Mouse (Mus musculus) liver, embryonic 11.5 days (tissue): ENCODE data around the gene Cul1. TPM values are rescaled to one million over a fixed set of nuclear protein-coding genes. Genes with fewer than 3 reads are reported as not detected.

Experiments
- ATAC-seq: fragments of 200-750 bp; cut with Nextera tagmentation; replicated peaks from 2 replicates; pipeline ENCODE4 v1.8.0; 2017; ENCODE audit warnings: moderate number of reproducible peaks, mild to moderate bottlenecking, moderate TSS enrichment, moderate library complexity; ENCODE audit not compliant: low FRiP score
- DNase-seq: peaks from one replicate; pipeline ENCODE4 v3.0.0-alpha.2; 2017; ENCODE audit warnings: low spot score
- H3K27ac ChIP-seq: fragments of 300-500 bp; sonication (generic); 2 replicates; pipeline ENCODE4 v1.5.1; 2014; ENCODE audit warnings: mild to moderate bottlenecking, low read depth, low read length, control low read depth
- H3K27me3 ChIP-seq: fragments of 300-500 bp; sonication (generic); replicated peaks from 2 replicates; pipeline ENCODE4 v1.6.1; 2014; ENCODE audit warnings: low read length, mixed read lengths; ENCODE audit not compliant: control insufficient read depth, insufficient read depth
- H3K36me3 ChIP-seq: fragments of 300-500 bp; sonication (generic); 2 replicates; pipeline ENCODE4 v1.6.1; 2014; ENCODE audit warnings: mild to moderate bottlenecking, low read length, moderate library complexity, mixed read lengths; ENCODE audit not compliant: control insufficient read depth, insufficient read depth
- H3K4me1 ChIP-seq: fragments of 300-500 bp; sonication (generic); replicated peaks from 2 replicates; pipeline ENCODE4 v1.6.1; 2014; ENCODE audit warnings: low read length, mixed read lengths; ENCODE audit not compliant: control insufficient read depth, insufficient read depth
- H3K4me2 ChIP-seq: fragments of 300-500 bp; sonication (generic); 2 replicates; pipeline ENCODE4 v1.6.1; 2014; ENCODE audit warnings: mild to moderate bottlenecking, control low read depth, moderate library complexity
- H3K4me3 ChIP-seq: fragments of 300-500 bp; sonication (generic); 2 replicates; pipeline ENCODE4 v1.5.1; 2014; ENCODE audit warnings: low read depth, low read length, control low read depth
- H3K9ac ChIP-seq: fragments of 300-500 bp; sonication (generic); 2 replicates; pipeline ENCODE4 v1.6.1; 2014; ENCODE audit warnings: low read depth, low read length, control low read depth
- H3K9me3 ChIP-seq: fragments of 300-500 bp; sonication (generic); 2 replicates; pipeline ENCODE4 v1.6.1; 2016; ENCODE audit warnings: low read length, inconsistent platforms, mixed read lengths; ENCODE audit not compliant: control insufficient read depth
- WGBS: fragments of 180-500 bp; shearing (Covaris S2); extraction: QIAGEN DNeasy Blood & Tissue Kit; methylation state at CpG from one replicate; pipeline ENCODE4 v1.1.7; 2014; 5-methylcytosine and 5-hydroxymethylcytosine counted together
- polyA plus RNA-seq: library from polyadenylated mRNA; unstranded; fragments of >200 nt; fragmentation: Nextera tagmentation; extraction: Ambion mirVana; gene quantifications from 2 replicates; pipeline ENCODE4 v1.2.1, GENCODE M21; 2014

The Cul1 gene
- 139 and 141 TPM in 2 replicates for polyA plus RNA-seq

- 46% methylated on average over 2 of the region's 2 CpGs for WGBS
- no peaks in the 10 kb centered on the region for H3K9me3 ChIP-seq
- H3K36me3 ChIP-seq: no peaks in the 10 kb centered on the region
- H3K9ac ChIP-seq: peak within 1 kb of the TSS; percentile 96
- peak within 1 kb of the TSS; percentile 86 for H3K4me3 ChIP-seq
- H3K4me2 ChIP-seq: peak within 1 kb of the TSS; percentile 84
- H3K27me3 ChIP-seq: no peaks in the 10 kb centered on the region
- no peak for ATAC-seq
- peaks cover 21% of the 10 kb centered on the region for H3K4me1 ChIP-seq
- DNase-seq: no peak
- H3K27ac ChIP-seq: peak within 1 kb of the TSS; percentile 96
These were observed at the start of gene Cul1 for GRCm38 (mm10) chr6:47453098-47453497. Gene Cul1 (plus strand): TSS chr6:47453398.

GRCm38 (mm10) chr6:47404419-47405382 lies 48.5 kb upstream of the Cul1 start:
- Histone ChIP-seq H3K27ac (no peak overlapping the region), H3K4me2 (no peak overlapping the region), H3K9me3 (no peaks in the 10 kb centered on the region), H3K27me3 (no peaks in the 10 kb centered on the region), H3K9ac (no peak overlapping the region), H3K4me3 (no peak overlapping the region), H3K4me1 (no peaks in the 10 kb centered on the region), H3K36me3 (no peaks in the 10 kb centered on the region)
- ATAC-seq (no peak), DNase-seq (no peak)
- 86% methylated on average over 11 of the region's 11 CpGs for WGBS

GRCm38 (mm10) chr6:47412886-47413606 lies 40.2 kb upstream of the Cul1 start:
- WGBS: 29% methylated on average over 4 of the region's 4 CpGs
- Histone ChIP-seq H3K36me3 (no peaks in the 10 kb centered on the region), H3K4me1 (no peaks in the 10 kb centered on the region), H3K9me3 (no peaks in the 10 kb centered on the region), H3K9ac (no peak overlapping the region), H3K27ac (no peak overlapping the region), H3K4me2 (no peak overlapping the region), H3K27me3 (no peaks in the 10 kb centered on the region), H3K4me3 (no peak overlapping the region)
- ATAC-seq (no peak), DNase-seq (no peak)

- Histone ChIP-seq H3K27me3 (no peaks in the 10 kb centered on the region), H3K27ac (no peak overlapping the region), H3K36me3 (no peaks in the 10 kb centered on the region), H3K9me3 (no peaks in the 10 kb centered on the region), H3K4me2 (no peak overlapping the region), H3K4me3 (no peak overlapping the region), H3K9ac (no peak overlapping the region), H3K4me1 (no peaks in the 10 kb centered on the region)
- WGBS: 45% methylated on average over 2 of the region's 2 CpGs
- ATAC-seq (no peak), DNase-seq (no peak)
These were observed 39.5 kb upstream of the Cul1 start for GRCm38 (mm10) chr6:47413656-47414055.

GRCm38 (mm10) chr6:47418691-47419090 lies 34.5 kb upstream of the Cul1 start:
- H3K4me1 ChIP-seq: no peaks in the 10 kb centered on the region
- WGBS: 62% methylated on average over 3 of the region's 3 CpGs
- H3K4me2 ChIP-seq: no peak overlapping the region
- H3K36me3 ChIP-seq: no peaks in the 10 kb centered on the region
- no peaks in the 10 kb centered on the region for H3K9me3 ChIP-seq
- no peak overlapping the region for H3K4me3 ChIP-seq
- no peak overlapping the region for H3K9ac ChIP-seq
- no peak overlapping the region for H3K27ac ChIP-seq
- no peak for ATAC-seq
- no peak for DNase-seq
- no peaks in the 10 kb centered on the region for H3K27me3 ChIP-seq

GRCm38 (mm10) chr6:47420156-47420555 lies 33.0 kb upstream of the Cul1 start:
- no peak overlapping the region for H3K9ac ChIP-seq
- no peak overlapping the region for H3K4me2 ChIP-seq
- ATAC-seq (no peak), DNase-seq (no peak)
- H3K4me1 ChIP-seq: no peaks in the 10 kb centered on the region
- H3K27me3 ChIP-seq: no peaks in the 10 kb centered on the region
- H3K27ac ChIP-seq: no peak overlapping the region
- no peaks in the 10 kb centered on the region for H3K9me3 ChIP-seq
- no peak overlapping the region for H3K4me3 ChIP-seq
- no peaks in the 10 kb centered on the region for H3K36me3 ChIP-seq

- Histone ChIP-seq H3K4me3 (no peak overlapping the region), H3K27ac (no peak overlapping the region), H3K4me2 (no peak overlapping the region), H3K27me3 (no peaks in the 10 kb centered on the region), H3K9me3 (no peaks in the 10 kb centered on the region), H3K9ac (no peak overlapping the region), H3K4me1 (no peaks in the 10 kb centered on the region), H3K36me3 (no peaks in the 10 kb centered on the region)
- WGBS: 83% methylated on average over 1 of the region's 1 CpGs
- no peak for DNase-seq
- ATAC-seq: no peak
These were observed 32.0 kb upstream of the Cul1 start for GRCm38 (mm10) chr6:47421221-47421620.

GRCm38 (mm10) chr6:47426136-47426535 lies 27.1 kb upstream of the Cul1 start:
- no peaks in the 10 kb centered on the region for H3K9me3 ChIP-seq
- ATAC-seq (no peak), DNase-seq (no peak)
- no peaks in the 10 kb centered on the region for H3K36me3 ChIP-seq
- no peak overlapping the region for H3K9ac ChIP-seq
- H3K4me3 ChIP-seq: no peak overlapping the region
- no peak overlapping the region for H3K4me2 ChIP-seq
- no peak overlapping the region for H3K27ac ChIP-seq
- H3K4me1 ChIP-seq: no peaks in the 10 kb centered on the region
- WGBS: 50% methylated on average over 1 of the region's 1 CpGs
- H3K27me3 ChIP-seq: no peaks in the 10 kb centered on the region
